Mouse (Mus musculus) lung, postnatal 0 days (tissue): ENCODE measurements around the gene C3ar1.

Source experiments
- CTCF ChIP-seq: IDR thresholded peaks from 2 replicates; pipeline ENCODE4 v1.5.1; 2016; ENCODE audit warnings: antibody characterized with exemption, mild to moderate bottlenecking
- EP300 ChIP-seq: IDR thresholded peaks from 2 replicates; pipeline ENCODE4 v1.6.1; 2016; ENCODE audit warnings: antibody characterized with exemption, mild to moderate bottlenecking, control low read depth

GRCm38 (mm10) chr6:122820799-122821650, 34.9 kb downstream of the C3ar1 start:
- TF ChIP-seq CTCF, result no peak
- TF ChIP-seq EP300, result no peak
